Mouse (Mus musculus): Measurements from ENCODE around the gene Klra10. TPM values are rescaled to one million over a fixed set of nuclear protein-coding genes. Genes with fewer than 3 reads are reported as not detected.

Gene Klra10
- polyA plus RNA-seq (2017; shearing (Covaris generic)): not detected

GRCm38 (mm10) chr6:130281828-130282227 is at the start of gene Klra10:
Gene Klra10 (minus strand): TSS chr6:130281928.

GRCm38 (mm10) chr6:130233222-130233621 is 48.5 kb downstream of the Klra10 start, which contains the start of gene Klra7:
Gene Klra7 (minus strand): TSS chr6:130233322.

Other genes starting within 250 kb of the Klra10 start
- gene Klra4, start 214.7 kb downstream of the Klra10 start, polyA plus RNA-seq (2017; shearing (Covaris generic)): not detected
- gene Klra8, start 152.0 kb downstream of the Klra10 start, polyA plus RNA-seq (2017; shearing (Covaris generic)): not detected
- not detected for gene Klra9, start 88.8 kb downstream of the Klra10 start, polyA plus RNA-seq (2017; shearing (Covaris generic))
- gene Klra7, start 48.6 kb downstream of the Klra10 start, polyA plus RNA-seq (2017; shearing (Covaris generic)): not detected
- not detected for gene Klra3, start 55.6 kb upstream of the Klra10 start, polyA plus RNA-seq (2017; shearing (Covaris generic))
- not detected for gene Klra1, start 104.9 kb upstream of the Klra10 start, polyA plus RNA-seq (2017; shearing (Covaris generic))